Mouse (Mus musculus): ENCODE measurements around the gene Lrrc75a. TPM values are rescaled to one million over a fixed set of nuclear protein-coding genes. Genes with fewer than 3 reads are reported as not detected.
A peak's percentile ranks its signal among the peaks of the same experiment; 100 is the strongest.

The Lrrc75a gene
- polyA plus RNA-seq, 1 experiment: 2.5 TPM

DNA sequence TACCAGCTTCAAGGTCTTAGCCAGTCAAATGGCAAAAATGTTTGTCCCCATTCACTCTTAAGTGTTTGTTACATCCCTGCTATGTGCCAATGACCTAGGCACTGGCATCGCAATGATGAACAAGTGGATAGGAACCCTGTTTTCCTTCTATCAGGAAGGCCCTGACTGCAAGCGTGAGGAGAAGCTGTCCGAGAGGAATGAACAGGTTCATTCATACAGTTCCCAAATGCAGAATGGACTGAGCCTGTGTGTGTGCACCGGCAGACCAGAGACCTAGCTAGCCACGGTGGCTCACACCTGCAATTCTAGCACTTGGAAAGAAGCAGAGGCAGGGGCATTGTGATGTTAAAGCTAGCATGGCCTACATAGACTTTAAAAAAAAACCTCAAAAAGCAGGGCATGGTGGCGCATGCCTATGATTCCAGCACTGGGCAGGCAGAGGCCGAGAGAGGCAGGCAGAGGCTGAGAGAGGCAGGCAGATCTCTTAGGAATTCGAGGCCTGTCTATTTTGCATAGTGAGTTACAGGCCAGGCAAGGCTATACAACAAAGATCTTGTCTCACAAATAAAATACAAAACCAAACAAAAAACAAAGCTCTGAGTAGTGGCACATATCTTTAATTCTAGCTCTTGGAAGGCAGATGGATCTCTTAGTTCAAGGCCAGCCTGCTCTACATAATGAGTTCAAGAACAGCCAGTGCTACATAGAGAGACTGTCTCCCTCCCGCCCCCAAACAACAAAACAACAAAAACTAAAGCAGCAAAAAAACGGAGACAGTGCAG, 41.0 kb downstream of the Lrrc75a start:
- WGBS: 80% methylated on average over 10 of the region's 10 CpGs
- no peak overlapping the region for H3K27ac ChIP-seq (ENCODE audit: control insufficient read depth, insufficient read depth, low read depth, low read length, poor library complexity)
- no peaks in the 10 kb centered on the region; the same call in 1 of the 2 replicates for H3K4me1 ChIP-seq (ENCODE audit: control insufficient read depth, insufficient read depth, low read length)
- TF ChIP-seq CTCF (IDR thresholded peaks at IDR 0.05; ENCODE audit: control insufficient read depth, insufficient read depth, low read length): no peak
- no peak for TF ChIP-seq POLR2A (IDR thresholded peaks at IDR 0.05; ENCODE audit: borderline replicate concordance, control insufficient read depth, low read depth, low read length)
- no peak overlapping the region for H3K4me3 ChIP-seq (replicated peaks; ENCODE audit: control insufficient read depth, low read depth, low read length)

DNA sequence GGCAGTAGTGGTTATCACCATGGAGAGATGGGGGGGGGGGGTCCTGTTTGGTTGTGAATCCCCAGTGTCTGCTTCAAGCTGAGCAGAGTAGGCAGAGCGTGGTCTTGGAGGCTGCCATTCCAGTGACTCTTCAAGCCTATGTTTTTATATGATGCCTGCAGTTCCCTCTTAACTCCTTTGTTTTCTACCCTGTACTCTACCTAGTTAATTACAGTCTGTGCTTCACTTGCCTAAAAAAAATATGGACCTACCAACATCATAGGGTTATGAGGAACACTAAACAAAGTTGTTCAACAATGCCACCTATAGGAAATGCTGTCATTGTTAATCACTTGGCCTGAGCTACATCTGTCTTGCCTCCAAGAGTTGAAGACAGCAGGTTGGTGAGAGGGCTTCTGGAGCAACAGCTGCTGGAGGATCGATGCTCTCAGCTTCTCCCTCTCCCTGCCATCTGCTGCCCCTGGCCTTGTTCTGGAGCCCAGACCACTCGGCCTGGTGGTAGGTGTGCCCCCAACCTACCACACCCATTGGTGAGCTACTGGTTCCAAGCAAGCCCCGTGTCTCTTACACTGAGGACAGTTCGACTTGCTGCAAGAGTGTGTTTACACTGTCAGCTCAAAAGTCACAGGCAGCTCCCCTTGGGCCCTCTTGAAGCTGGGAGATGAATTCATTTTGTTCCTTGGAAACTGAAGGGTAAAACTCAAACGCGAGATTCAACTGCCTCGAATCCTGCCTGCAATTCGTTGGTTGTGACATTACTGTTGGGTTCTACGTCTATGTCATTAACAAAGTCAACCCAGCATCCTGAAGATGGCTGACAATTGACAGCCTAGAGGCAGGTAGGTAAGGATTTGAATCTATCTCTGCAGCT, 41.8 kb downstream of the Lrrc75a start:
- Histone ChIP-seq H3K27ac (ENCODE audit: control insufficient read depth, insufficient read depth, low read depth, low read length, poor library complexity) (no peak overlapping the region), H3K4me1 (ENCODE audit: control insufficient read depth, insufficient read depth, low read length) (no peaks in the 10 kb centered on the region; the same call in 1 of the 2 replicates), H3K4me3 (replicated peaks; ENCODE audit: control insufficient read depth, low read depth, low read length) (no peak overlapping the region)
- TF ChIP-seq CTCF (IDR thresholded peaks at IDR 0.05; ENCODE audit: control insufficient read depth, insufficient read depth, low read length): no peak
- TF ChIP-seq POLR2A (IDR thresholded peaks at IDR 0.05; ENCODE audit: borderline replicate concordance, control insufficient read depth, low read depth, low read length): no peak
- WGBS: 64% methylated on average over 10 of the region's 10 CpGs

DNA sequence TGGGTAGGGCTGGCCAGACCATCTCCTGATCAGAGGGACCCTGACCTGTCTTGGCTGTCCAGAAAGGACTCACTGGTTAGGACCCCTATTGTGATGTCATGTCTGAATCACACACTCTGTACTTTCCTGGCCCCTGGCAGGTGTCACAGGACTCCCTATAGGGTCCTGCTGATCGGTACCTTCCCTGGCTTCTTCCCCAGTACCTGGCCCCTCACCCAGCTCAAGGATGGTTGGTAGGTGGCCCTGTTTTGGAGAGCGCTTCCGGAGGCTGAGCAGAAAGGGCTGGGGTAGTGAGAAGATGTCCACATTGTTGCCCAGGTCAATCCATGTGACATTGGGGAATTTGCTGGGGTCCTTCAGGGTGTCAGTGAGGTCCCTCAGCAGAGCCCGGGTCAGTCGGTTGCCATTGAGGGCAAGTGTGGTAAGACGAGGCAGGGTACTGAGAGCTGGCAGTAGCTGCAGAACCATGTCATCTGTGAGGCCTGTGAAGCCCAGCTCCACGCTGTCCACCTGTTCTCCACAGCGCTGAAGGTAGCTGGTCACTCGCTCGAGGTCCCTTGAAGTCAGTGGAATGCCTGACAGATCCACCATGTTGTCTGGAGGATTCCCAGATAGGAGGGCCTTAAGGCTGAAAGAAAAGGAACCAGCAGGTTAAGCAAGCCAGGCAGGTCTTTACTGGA, 42.6 kb downstream of the Lrrc75a start:
- Histone ChIP-seq H3K27ac (ENCODE audit: control insufficient read depth, insufficient read depth, low read depth, low read length, poor library complexity) (no peak overlapping the region), H3K4me1 (ENCODE audit: control insufficient read depth, insufficient read depth, low read length) (no peaks in the 10 kb centered on the region; the same call in 1 of the 2 replicates), H3K4me3 (replicated peaks; ENCODE audit: control insufficient read depth, low read depth, low read length) (no peak overlapping the region)
- TF ChIP-seq CTCF (IDR thresholded peaks at IDR 0.05; ENCODE audit: control insufficient read depth, insufficient read depth, low read length) (no peak), POLR2A (IDR thresholded peaks at IDR 0.05; ENCODE audit: borderline replicate concordance, control insufficient read depth, low read depth, low read length) (no peak)
- 77% methylated on average over 10 of the region's 10 CpGs for WGBS

DNA sequence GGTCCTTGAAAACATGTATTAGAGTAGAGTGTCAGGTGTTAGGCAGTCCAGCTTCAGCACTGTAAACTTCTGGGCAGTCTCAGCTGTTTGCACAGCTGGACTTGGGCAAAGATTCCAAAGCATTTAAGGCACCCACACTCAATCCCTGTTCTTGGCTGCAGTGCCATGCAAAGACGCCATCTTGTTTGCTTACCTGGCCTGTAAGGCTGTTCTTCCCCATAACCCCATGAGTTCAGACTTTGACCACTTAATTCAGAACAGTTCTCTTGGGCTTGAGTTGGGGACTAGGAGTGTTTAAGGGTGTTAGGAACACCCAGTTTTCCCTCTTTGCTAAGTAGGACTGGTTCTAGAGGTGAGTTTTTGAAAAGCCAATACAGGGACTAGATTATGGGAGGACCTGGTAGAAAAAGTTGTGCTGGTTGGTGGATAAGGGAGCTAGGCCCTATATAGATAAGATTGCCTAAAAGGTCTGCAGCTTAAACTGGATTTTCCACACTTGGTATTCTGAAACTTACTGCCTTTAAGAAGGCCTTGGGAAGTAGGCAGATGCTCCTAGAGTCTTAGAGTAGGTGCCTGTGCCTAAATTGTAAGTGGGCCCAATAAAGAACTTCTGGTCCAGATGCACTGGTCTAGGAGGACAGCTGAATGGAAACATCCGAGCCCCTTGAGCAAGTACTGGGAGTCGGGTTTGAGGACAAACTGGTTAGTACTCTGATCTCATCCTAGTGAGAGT, 43.3 kb downstream of the Lrrc75a start:
- no peak overlapping the region for H3K4me3 ChIP-seq (replicated peaks; ENCODE audit: control insufficient read depth, low read depth, low read length)
- 66% methylated on average over 3 of the region's 3 CpGs for WGBS
- TF ChIP-seq CTCF (IDR thresholded peaks at IDR 0.05; ENCODE audit: control insufficient read depth, insufficient read depth, low read length) (no peak), POLR2A (IDR thresholded peaks at IDR 0.05; ENCODE audit: borderline replicate concordance, control insufficient read depth, low read depth, low read length) (no peak)
- no peaks in the 10 kb centered on the region; the same call in 1 of the 2 replicates for H3K4me1 ChIP-seq (ENCODE audit: control insufficient read depth, insufficient read depth, low read length)
- H3K27ac ChIP-seq (ENCODE audit: control insufficient read depth, insufficient read depth, low read depth, low read length, poor library complexity): no peak overlapping the region

DNA sequence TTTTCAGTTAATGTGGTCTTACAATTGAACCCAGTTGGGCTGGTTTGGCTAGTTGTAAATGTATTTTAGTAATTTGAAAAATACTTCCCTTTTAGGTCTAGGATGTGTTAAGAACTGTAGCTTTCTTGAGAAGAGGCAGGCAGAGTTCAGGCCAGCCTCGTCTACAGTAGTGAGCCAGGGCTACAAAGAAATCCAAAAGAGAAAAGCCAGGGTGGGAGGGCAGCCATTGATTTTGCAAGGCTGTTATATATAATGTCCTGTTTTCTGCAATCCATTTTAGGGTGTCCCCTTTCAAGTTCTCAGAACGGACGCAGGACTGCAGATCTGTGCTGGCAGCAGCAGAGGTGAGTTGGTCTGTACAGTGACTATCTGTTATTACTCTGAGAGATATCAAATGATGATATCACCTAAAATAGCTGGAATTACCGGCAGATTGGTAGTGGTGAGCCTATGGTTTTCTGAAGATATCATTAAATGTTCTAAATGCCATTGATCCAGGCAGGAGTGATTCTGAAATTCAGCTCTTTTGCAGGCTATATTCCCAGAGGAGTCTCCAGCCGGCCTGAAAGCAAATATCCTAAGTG, 44.1 kb downstream of the Lrrc75a start:
- H3K4me3 ChIP-seq (replicated peaks; ENCODE audit: control insufficient read depth, low read depth, low read length): peak overlapping the region; percentile 36
- H3K27ac ChIP-seq (ENCODE audit: control insufficient read depth, insufficient read depth, low read depth, low read length, poor library complexity): no peak overlapping the region
- WGBS: 26% methylated on average over 5 of the region's 5 CpGs
- TF ChIP-seq POLR2A (IDR thresholded peaks at IDR 0.05; ENCODE audit: borderline replicate concordance, control insufficient read depth, low read depth, low read length): no peak
- TF ChIP-seq CTCF (IDR thresholded peaks at IDR 0.05; ENCODE audit: control insufficient read depth, insufficient read depth, low read length): no peak
- no peaks in the 10 kb centered on the region; the same call in 1 of the 2 replicates for H3K4me1 ChIP-seq (ENCODE audit: control insufficient read depth, insufficient read depth, low read length)

DNA sequence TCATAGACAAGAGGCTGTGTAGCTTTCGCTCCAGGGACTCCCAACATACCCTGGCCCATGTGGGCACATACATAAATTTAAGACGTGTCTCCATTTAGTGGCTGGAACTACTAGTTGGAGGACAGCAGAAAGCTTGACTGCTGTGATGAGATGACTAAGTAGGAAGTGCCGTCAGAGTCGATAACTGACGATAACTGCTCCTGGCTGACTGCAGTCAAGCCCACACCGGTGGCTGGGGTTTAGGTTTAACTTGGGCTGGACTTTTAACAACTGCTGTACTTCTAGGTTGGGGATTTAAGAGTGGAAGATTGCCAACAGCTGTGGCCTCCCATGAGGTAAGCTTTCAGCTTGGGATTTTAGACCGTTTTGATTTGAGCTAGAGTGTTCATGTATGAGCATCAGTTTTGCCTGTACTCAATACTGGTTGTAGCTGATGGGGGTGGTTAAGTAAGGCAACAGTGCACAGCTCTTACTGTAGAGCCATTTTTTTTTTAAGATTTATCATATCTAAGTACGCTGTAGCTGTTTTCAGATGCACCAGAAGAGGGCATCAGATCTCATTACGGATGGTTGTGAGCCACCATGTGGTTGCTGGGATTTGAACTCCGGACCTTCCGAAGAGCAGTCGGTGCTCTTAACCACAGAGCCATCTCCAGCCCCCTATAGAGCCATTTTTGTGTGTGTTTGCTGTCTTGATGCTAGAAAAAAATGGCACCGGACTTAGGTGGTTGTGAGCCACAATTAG, 44.8 kb downstream of the Lrrc75a start:
- Histone ChIP-seq H3K27ac (ENCODE audit: control insufficient read depth, insufficient read depth, low read depth, low read length, poor library complexity) (peak overlapping the region; percentile 95), H3K4me3 (replicated peaks; ENCODE audit: control insufficient read depth, low read depth, low read length) (peak overlapping the region; percentile 80), H3K4me1 (ENCODE audit: control insufficient read depth, insufficient read depth, low read length) (no peaks in the 10 kb centered on the region; the same call in 1 of the 2 replicates)
- under 1% methylated on average over 13 of the region's 13 CpGs for WGBS
- TF ChIP-seq CTCF (IDR thresholded peaks at IDR 0.05; ENCODE audit: control insufficient read depth, insufficient read depth, low read length) (no peak), POLR2A (IDR thresholded peaks at IDR 0.05; ENCODE audit: borderline replicate concordance, control insufficient read depth, low read depth, low read length) (no peak)

Measured in bone marrow, adult 2 months (tissue).